ENCODE assay signal across 22 mouse cellular contexts in genomic region chr3:96675171-96675570, GRCm38 (mm10). TPM values are rescaled to one million over a fixed set of nuclear protein-coding genes. Genes with fewer than 3 reads are reported as not detected.
A peak's percentile ranks its signal among the peaks of the same experiment; 100 is the strongest.
DNase-seq lines count a peak whose midpoint lies in the region; ATAC-seq and TF ChIP-seq lines count a peak whose summit lies in the region.
"Had no signal": no experiment of that assay in that cellular context is flagged by ENCODE, and none has a peak within 500 bp of the region (broad histone marks: within the 10 kb centered on the region; RNA-seq: fewer than 3 reads in every experiment).

No protein-coding gene starts in this region.

- H3K4me1 ChIP-seq in intestine, embryonic 15.5 days (replicated peaks), result peaks cover 12% of the 10 kb centered on the region; the same call in 1 of the 2 replicates
- no peaks in the 10 kb centered on the region for H3K4me1 ChIP-seq in intestine, postnatal 0 days (replicated peaks; ENCODE audit: control insufficient read depth, insufficient read depth, low read length)
- H3K4me1 ChIP-seq: neural tube, embryonic 12.5 days had no signal

- DNase-seq in CD4-positive, CD25-positive, alpha-beta regulatory T cell, adult 2 months (ENCODE audit: low read depth, low spot score), result peak; percentile 58
- peak; percentile 46 for DNase-seq in T-cell, adult 2 months (ENCODE audit: low spot score)
- no peak for DNase-seq in spleen, postnatal 36 days (ENCODE audit: low spot score in 2 of 2)
- no peak for DNase-seq in left cerebral cortex, adult 2 months (ENCODE audit: extremely low spot score in 1 of 2, low spot score in 2 of 2)
- DNase-seq in testis, postnatal 14 days (ENCODE audit: low spot score), result no peak
- DNase-seq: adrenal gland, postnatal 10 days; cerebellum, adult 2 months; gastrocnemius, postnatal 25 days; heart, postnatal 14 days; kidney, postnatal 36 days; left cerebral cortex, postnatal 4 days; liver, embryonic 13.5 days; thymus, postnatal 4 days had no signal

- TF ChIP-seq CTCF in intestine, postnatal 0 days (IDR thresholded peaks at IDR 0.05; ENCODE audit: low read depth), result no peak
- TF ChIP-seq CTCF in left cerebral cortex, adult 2 months (IDR thresholded peaks at IDR 0.05), result no peak

- no peaks in the 10 kb centered on the region for H3K27me3 ChIP-seq in intestine, embryonic 15.5 days (replicated peaks)
- no peaks in the 10 kb centered on the region; the same call in 1 of the 2 replicates for H3K27me3 ChIP-seq in intestine, postnatal 0 days (replicated peaks; ENCODE audit: control insufficient read depth, insufficient read depth, low read length)
- H3K27me3 ChIP-seq: forebrain, embryonic 15.5 days had no signal

- H3K36me3 ChIP-seq in intestine, embryonic 15.5 days, result no peaks in the 10 kb centered on the region
- H3K36me3 ChIP-seq in intestine, postnatal 0 days (ENCODE audit: control insufficient read depth, insufficient read depth), result no peaks in the 10 kb centered on the region
- H3K36me3 ChIP-seq: forebrain, embryonic 15.5 days; heart, embryonic 10.5 days; liver, embryonic 13.5 days; neural tube, embryonic 12.5 days had no signal

- no peak overlapping the region for H3K4me2 ChIP-seq in intestine, embryonic 15.5 days (replicated peaks)
- H3K4me2 ChIP-seq in intestine, postnatal 0 days (replicated peaks; ENCODE audit: low read depth), result no peak overlapping the region
- H3K4me2 ChIP-seq: forebrain, embryonic 15.5 days; liver, embryonic 13.5 days; neural tube, embryonic 12.5 days had no signal

- ATAC-seq in intestine, embryonic 15.5 days, result 0 out of 2 replicates have a peak, but pooled peaks have one; percentile 3
- no peak for ATAC-seq in intestine, postnatal 0 days
- ATAC-seq in megakaryocyte progenitor cell, adult 5-6 weeks (replicated peaks; ENCODE audit: poor library complexity), result peak; percentile 54; the same call in 1 of the 2 replicates
- ATAC-seq: forebrain, embryonic 15.5 days; hindbrain, postnatal 0 days; midbrain, embryonic 16.5 days had no signal

- no peak overlapping the region for H3K27ac ChIP-seq in intestine, embryonic 15.5 days
- no peak overlapping the region for H3K27ac ChIP-seq in intestine, postnatal 0 days (ENCODE audit: low read depth, low read length)
- no peak overlapping the region for H3K27ac ChIP-seq in left cerebral cortex, adult 2 months
- H3K27ac ChIP-seq: forebrain, embryonic 15.5 days; heart, embryonic 10.5 days; hindbrain, postnatal 0 days; liver, embryonic 13.5 days; neural tube, embryonic 12.5 days had no signal

- 71% methylated on average over 3 of the region's 3 CpGs for WGBS in intestine, embryonic 15.5 days
- WGBS in intestine, postnatal 0 days, result 56% methylated on average over 3 of the region's 3 CpGs

- intact Hi-C loops in left cerebral cortex, adult 2 months (cut with DNase I), result no loop called here

- H3K9ac ChIP-seq in intestine, embryonic 15.5 days, result no peak overlapping the region
- no peak overlapping the region for H3K9ac ChIP-seq in intestine, postnatal 0 days (ENCODE audit: low read depth, low read length)
- H3K9ac ChIP-seq: forebrain, embryonic 15.5 days; liver, embryonic 13.5 days; neural tube, embryonic 12.5 days had no signal

- no peak overlapping the region for H3K4me3 ChIP-seq in intestine, embryonic 15.5 days (replicated peaks)
- no peak overlapping the region for H3K4me3 ChIP-seq in intestine, postnatal 0 days (ENCODE audit: low read depth, low read length)
- H3K4me3 ChIP-seq in left cerebral cortex, adult 2 months, result no peak overlapping the region
- H3K4me3 ChIP-seq: forebrain, embryonic 15.5 days; heart, embryonic 10.5 days; liver, embryonic 13.5 days; neural tube, embryonic 12.5 days had no signal

- H3K9me3 ChIP-seq in intestine, embryonic 15.5 days, result no peaks in the 10 kb centered on the region
- H3K9me3 ChIP-seq in intestine, postnatal 0 days (ENCODE audit: control insufficient read depth), result no peaks in the 10 kb centered on the region
- H3K9me3 ChIP-seq: forebrain, embryonic 15.5 days; heart, embryonic 10.5 days; liver, embryonic 13.5 days; neural tube, embryonic 12.5 days had no signal

RNA-seq across cellular contexts. Expression of gene Ankrd35, which starts 5.2 kb away (rescaled TPM):
- polyA plus RNA-seq in intestine, embryonic 15.5 days (2015; fragmentation: Nextera tagmentation; extraction: Ambion mirVana), result 0.48 and 0.49 TPM in 2 replicates
- 0.22 and 0.29 TPM in 2 replicates for polyA plus RNA-seq in intestine, postnatal 0 days (2015; fragmentation: Nextera tagmentation; extraction: Ambion mirVana)
- not detected in 2 replicates for total RNA-seq in megakaryocyte progenitor cell, adult 5-6 weeks (2015)
- total RNA-seq in megakaryocyte progenitor cell, adult 5-6 weeks (2017), result not detected in 2 replicates
- 1 to 10 TPM; 8.3 to 9.5 TPM for total RNA-seq in left cerebral cortex, adult 2 months (2021)
- total RNA-seq: megakaryocyte, adult 5-6 weeks had no signal

RNA-seq across cellular contexts. Expression of gene Pias3, which starts 21.0 kb away (rescaled TPM):
- polyA plus RNA-seq in intestine, embryonic 15.5 days (2015; fragmentation: Nextera tagmentation; extraction: Ambion mirVana), result 37.1 and 37.2 TPM in 2 replicates
- polyA plus RNA-seq in intestine, postnatal 0 days (2015; fragmentation: Nextera tagmentation; extraction: Ambion mirVana), result 15.2 and 16.1 TPM in 2 replicates
- 4.0 and 8.1 TPM in 2 replicates for total RNA-seq in megakaryocyte progenitor cell, adult 5-6 weeks (2015)
- total RNA-seq in megakaryocyte progenitor cell, adult 5-6 weeks (2017), result 2.6 and 6.7 TPM in 2 replicates
- total RNA-seq in left cerebral cortex, adult 2 months (2021), result 10 to 100 TPM; 23.6 to 30.3 TPM

RNA-seq across cellular contexts. Expression of gene Itga10, which starts 29.8 kb away (rescaled TPM):
- 0.43 and 0.49 TPM in 2 replicates for polyA plus RNA-seq in intestine, embryonic 15.5 days (2015; fragmentation: Nextera tagmentation; extraction: Ambion mirVana)
- polyA plus RNA-seq in intestine, postnatal 0 days (2015; fragmentation: Nextera tagmentation; extraction: Ambion mirVana), result 0.17 and 0.21 TPM in 2 replicates
- total RNA-seq in megakaryocyte progenitor cell, adult 5-6 weeks (2015), result 0.79 and 1.2 TPM in 2 replicates
- total RNA-seq in megakaryocyte progenitor cell, adult 5-6 weeks (2017), result 0.07 TPM in 1 of 2 replicates, not detected in the other
- 1 to 10 TPM; 2.9 to 3.6 TPM for total RNA-seq in left cerebral cortex, adult 2 months (2021)

RNA-seq across cellular contexts. Expression of gene Nudt17, which starts 33.2 kb away (rescaled TPM):
- polyA plus RNA-seq in intestine, embryonic 15.5 days (2015; fragmentation: Nextera tagmentation; extraction: Ambion mirVana), result 5.7 and 5.9 TPM in 2 replicates
- 2.2 and 2.8 TPM in 2 replicates for polyA plus RNA-seq in intestine, postnatal 0 days (2015; fragmentation: Nextera tagmentation; extraction: Ambion mirVana)
- total RNA-seq in megakaryocyte progenitor cell, adult 5-6 weeks (2015), result 0.59 TPM in 1 of 2 replicates, not detected in the other
- not detected in 2 replicates for total RNA-seq in megakaryocyte progenitor cell, adult 5-6 weeks (2017)
- total RNA-seq in left cerebral cortex, adult 2 months (2021), result 10 to 100 TPM in 1 of 2 experiments, 1 to 10 TPM in 1; 8.7 to 10.4 TPM

RNA-seq across cellular contexts. Expression of gene Gm42957, which starts 39.9 kb away (rescaled TPM):
- 0.08 TPM in 1 of 2 replicates, not detected in the other for polyA plus RNA-seq in intestine, embryonic 15.5 days (2015; fragmentation: Nextera tagmentation; extraction: Ambion mirVana)
- polyA plus RNA-seq in intestine, postnatal 0 days (2015; fragmentation: Nextera tagmentation; extraction: Ambion mirVana), result not detected in 2 replicates
- total RNA-seq in megakaryocyte progenitor cell, adult 5-6 weeks (2015), result 0.10 TPM in 1 of 2 replicates, not detected in the other
- not detected in 2 replicates for total RNA-seq in megakaryocyte progenitor cell, adult 5-6 weeks (2017)
- under 1 TPM; 0.41 to 0.68 TPM for total RNA-seq in left cerebral cortex, adult 2 months (2021)
- total RNA-seq: hindbrain, postnatal 0 days had no signal
- polyA plus RNA-seq: hindbrain, postnatal 0 days had no signal

Comparison
In these comparisons a context has a peak if more than half of its experiments do, and no peak if none do; other contexts are left out.
1. DNase-seq: peak in CD4-positive, CD25-positive, alpha-beta regulatory T cell, adult 2 months (single experiment) and T-cell, adult 2 months (single experiment); none in spleen, postnatal 36 days (0 of 2), left cerebral cortex, adult 2 months (0 of 2) and testis, postnatal 14 days (single experiment).
2. RNA of gene Ankrd35, which starts 5.2 kb away (total RNA-seq): 8.3 to 9.5 TPM in left cerebral cortex, adult 2 months; not detected in megakaryocyte progenitor cell, adult 5-6 weeks; every median in the first group is over 4 times any median in the second.